Mouse (Mus musculus) hindbrain, embryonic 16.5 days (tissue): ENCODE data around the gene Rnase2b. TPM values are rescaled to one million over a fixed set of nuclear protein-coding genes. Genes with fewer than 3 reads are reported as not detected.

Source experiments
- ATAC-seq: fragments of 200-750 bp; cut with Nextera tagmentation; 2 replicates; pipeline ENCODE4 v1.8.0; 2017; ENCODE audit warnings: moderate TSS enrichment, moderate library complexity
- H3K27ac ChIP-seq: fragments of 300-500 bp; sonication (generic); 2 replicates; pipeline ENCODE4 v1.5.1; 2014; ENCODE audit warnings: low read depth, mild to moderate bottlenecking, control low read depth, low read length, moderate library complexity
- H3K27me3 ChIP-seq: fragments of 300-500 bp; sonication (generic); replicated peaks from 2 replicates; pipeline ENCODE4 v1.6.1; 2014; ENCODE audit warnings: low read length; ENCODE audit not compliant: control insufficient read depth, insufficient read depth
- H3K36me3 ChIP-seq: fragments of 300-500 bp; sonication (generic); 2 replicates; pipeline ENCODE4 v1.6.1; 2014; ENCODE audit warnings: mild to moderate bottlenecking, low read length, moderate library complexity, mixed read lengths; ENCODE audit not compliant: control insufficient read depth, insufficient read depth
- H3K4me1 ChIP-seq: fragments of 300-500 bp; sonication (generic); 2 replicates; pipeline ENCODE4 v1.6.1; 2014; ENCODE audit warnings: low read depth, low read length; ENCODE audit not compliant: control insufficient read depth, insufficient read depth
- H3K4me2 ChIP-seq: fragments of 300-500 bp; sonication (generic); 2 replicates; pipeline ENCODE4 v1.6.1; 2014; ENCODE audit warnings: mild to moderate bottlenecking, low read length, control low read depth, moderate library complexity
- H3K4me3 ChIP-seq: fragments of 300-500 bp; sonication (generic); 2 replicates; pipeline ENCODE4 v1.5.1; 2014; ENCODE audit warnings: mild to moderate bottlenecking, low read length, control low read depth, moderate library complexity
- H3K9ac ChIP-seq: fragments of 300-500 bp; sonication (generic); 2 replicates; pipeline ENCODE4 v1.6.1; 2014; ENCODE audit warnings: low read depth, mild to moderate bottlenecking, control low read depth, low read length, moderate library complexity
- H3K9me3 ChIP-seq: fragments of 300-500 bp; sonication (generic); 2 replicates; pipeline ENCODE4 v1.6.1; 2014; ENCODE audit warnings: mild to moderate bottlenecking, low read length, moderate library complexity; ENCODE audit not compliant: control insufficient read depth
- WGBS: fragments of 180-500 bp; shearing (Covaris S2); extraction: QIAGEN DNeasy Blood & Tissue Kit; methylation state at CpG from one replicate; pipeline ENCODE4 v1.1.7; 2014; 5-methylcytosine and 5-hydroxymethylcytosine counted together
- polyA plus RNA-seq: library from polyadenylated mRNA; unstranded; fragments of >200 nt; fragmentation: Nextera tagmentation; extraction: Ambion mirVana; gene quantifications from 2 replicates; pipeline ENCODE4 v1.2.1, GENCODE M21; 2015

The Rnase2b gene
- polyA plus RNA-seq, 1 experiment from 2014 or later = not detected

DNA sequence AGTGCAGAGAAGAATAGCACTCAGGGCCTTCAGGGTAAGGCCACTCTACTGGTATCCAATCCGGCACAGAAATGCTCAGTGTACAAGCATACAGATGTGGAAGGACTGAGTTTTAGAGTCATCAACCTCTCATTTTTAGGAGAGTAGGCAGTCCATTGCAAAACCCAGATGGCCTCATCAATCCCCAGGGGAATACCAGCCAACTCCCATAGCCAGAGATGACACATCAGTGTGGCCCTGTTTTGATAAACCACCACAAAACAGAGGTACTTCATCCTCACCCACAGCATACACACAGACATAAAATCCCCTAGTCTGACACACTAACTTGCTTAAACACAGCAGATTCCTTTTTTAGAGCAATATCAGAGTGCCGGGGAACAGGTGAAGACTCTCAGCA is 38.4 kb downstream of the Rnase2b start:
- Histone ChIP-seq H3K4me1 (no peaks in the 10 kb centered on the region), H3K4me2 (no peak overlapping the region), H3K36me3 (no peaks in the 10 kb centered on the region), H3K27ac (no peak overlapping the region), H3K9me3 (no peaks in the 10 kb centered on the region), H3K27me3 (no peaks in the 10 kb centered on the region), H3K4me3 (no peak overlapping the region), H3K9ac (no peak overlapping the region)
- 98% methylated on average over 2 of the region's 2 CpGs for WGBS
- ATAC-seq = no peak

GRCm38 (mm10) chr14:51203115-51203514 is 41.1 kb downstream of the Rnase2b start, which contains the start of gene Ear14:
Ear14 (plus strand) TSS chr14:51203391.
- WGBS = 89% methylated on average over 2 of the region's 2 CpGs
- no peak for ATAC-seq
- H3K4me3 ChIP-seq = no peak within 1 kb of the TSS
- no peaks in the 10 kb centered on the region for H3K4me1 ChIP-seq
- H3K4me2 ChIP-seq = no peak within 1 kb of the TSS
- H3K9me3 ChIP-seq = no peaks in the 10 kb centered on the region
- no peak within 1 kb of the TSS for H3K27ac ChIP-seq
- no peaks in the 10 kb centered on the region for H3K36me3 ChIP-seq
- H3K27me3 ChIP-seq = no peaks in the 10 kb centered on the region
- no peak within 1 kb of the TSS for H3K9ac ChIP-seq

Other genes with a start within 250 kb of the Rnase2b start
- 110 and 111 TPM in 2 replicates for gene Osgep, start 237.4 kb upstream of the Rnase2b start, polyA plus RNA-seq
- 158 and 167 TPM in 2 replicates for gene Apex1, start 237.3 kb upstream of the Rnase2b start, polyA plus RNA-seq
- 104 and 113 TPM in 2 replicates for gene Pip4p1, start 231.4 kb upstream of the Rnase2b start, polyA plus RNA-seq
- 23.4 and 24.0 TPM in 2 replicates for gene Pnp, start 231.2 kb upstream of the Rnase2b start, polyA plus RNA-seq
- not detected in 2 replicates for gene Gm49342, start 217.7 kb upstream of the Rnase2b start, polyA plus RNA-seq
- gene Pnp2, start 206.3 kb upstream of the Rnase2b start, polyA plus RNA-seq = 0.56 and 0.98 TPM in 2 replicates
- gene Rnase10, start 154.5 kb upstream of the Rnase2b start, polyA plus RNA-seq = 0.10 TPM in 2 replicates
- not detected in 2 replicates for gene Rnase9, start 120.4 kb upstream of the Rnase2b start, polyA plus RNA-seq
- gene Rnase11, start 112.1 kb upstream of the Rnase2b start, polyA plus RNA-seq = not detected in 2 replicates
- not detected in 2 replicates for gene Rnase12, start 104.6 kb upstream of the Rnase2b start, polyA plus RNA-seq
- gene Olfr750, start 87.8 kb upstream of the Rnase2b start, polyA plus RNA-seq = 0.03 TPM in 1 of 2 replicates, not detected in the other
- 18.2 and 19.8 TPM in 2 replicates for gene Rnase4, start 71.2 kb upstream of the Rnase2b start, polyA plus RNA-seq
- 5.1 and 6.2 TPM in 2 replicates for gene Ang, start 71.1 kb upstream of the Rnase2b start, polyA plus RNA-seq
- not detected in 2 replicates for gene Eddm3b, start 47.8 kb upstream of the Rnase2b start, polyA plus RNA-seq
- 0.84 and 0.93 TPM in 2 replicates for gene Rnase6, start 38.4 kb upstream of the Rnase2b start, polyA plus RNA-seq
- gene Rnase1, start 15.5 kb upstream of the Rnase2b start, polyA plus RNA-seq = 0.84 and 0.96 TPM in 2 replicates
- not detected in 2 replicates for gene Ang2, start 36.9 kb downstream of the Rnase2b start, polyA plus RNA-seq
- not detected in 2 replicates for gene Ear14, start 41.1 kb downstream of the Rnase2b start, polyA plus RNA-seq
- gene Rnase2a, start 93.9 kb downstream of the Rnase2b start, polyA plus RNA-seq = not detected in 2 replicates
- gene Gm7247, start 199.5 kb downstream of the Rnase2b start, polyA plus RNA-seq = not detected in 2 replicates
- not detected in 2 replicates for gene Vmn2r88, start 248.6 kb downstream of the Rnase2b start, polyA plus RNA-seq